Mouse (Mus musculus): ENCODE measurements at regions not wholly inside any gene's neighbourhood (a gene's known extent, or its start where the extent isn't known, plus 50 kb on each side); places are given as distances from the start of the nearest gene placed in this dataset.

DNA sequence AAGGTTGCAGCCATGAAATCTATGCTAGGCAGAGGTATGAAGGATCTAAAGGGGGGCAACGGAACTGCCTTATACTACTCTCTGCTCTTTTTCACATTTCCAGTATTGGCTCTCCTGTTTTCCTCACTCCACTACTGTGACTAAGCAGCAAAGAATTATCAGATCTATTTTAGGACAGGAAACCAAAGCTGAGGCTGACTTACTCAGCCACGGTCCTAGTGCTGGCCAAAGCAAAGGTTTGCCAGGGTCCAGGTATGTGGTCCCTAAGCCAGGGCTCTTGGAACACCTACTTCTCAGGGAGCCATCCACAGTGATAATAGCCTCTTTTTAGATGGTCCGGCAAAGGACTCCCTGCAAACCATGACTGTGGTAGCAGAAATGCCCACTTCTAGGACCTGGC lies 195.6 kb upstream of the Gm21798 start:
- DNase-seq (ENCODE audit: low read depth) = no peak
- no peak for TF ChIP-seq CTCF (IDR thresholded peaks at IDR 0.05; ENCODE audit: borderline replicate concordance, extremely low read depth, insufficient read depth, insufficient read length)
- no peak for TF ChIP-seq POLR2A (IDR thresholded peaks at IDR 0.05; ENCODE audit: borderline replicate concordance, extremely low read depth, insufficient read depth, insufficient read length, poor library complexity, severe bottlenecking)

DNA sequence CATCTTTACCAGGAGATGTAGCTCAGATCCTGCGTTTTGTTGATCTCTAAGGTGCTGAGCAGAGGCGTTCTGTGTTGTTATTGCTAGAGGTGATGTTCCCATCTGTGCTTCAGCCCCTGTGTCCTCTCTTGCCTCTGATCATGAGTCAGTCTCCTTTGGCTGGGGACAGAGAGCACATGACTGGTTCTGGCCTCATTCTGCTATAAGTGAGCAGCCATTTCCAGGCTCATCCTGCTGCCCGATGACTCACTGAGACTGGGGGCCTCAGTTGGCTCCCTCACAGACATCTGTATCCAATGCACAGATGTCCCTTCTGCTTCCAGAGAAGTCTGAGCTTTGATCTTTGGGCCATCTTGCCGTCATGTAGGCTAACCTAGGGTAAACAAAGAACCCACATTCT lies 194.9 kb upstream of the Gm21798 start:
- no peak for TF ChIP-seq POLR2A (IDR thresholded peaks at IDR 0.05; ENCODE audit: borderline replicate concordance, extremely low read depth, insufficient read depth, insufficient read length, poor library complexity, severe bottlenecking)
- no peak for TF ChIP-seq CTCF (IDR thresholded peaks at IDR 0.05; ENCODE audit: borderline replicate concordance, extremely low read depth, insufficient read depth, insufficient read length)
- no peak for DNase-seq (ENCODE audit: low read depth)

DNA sequence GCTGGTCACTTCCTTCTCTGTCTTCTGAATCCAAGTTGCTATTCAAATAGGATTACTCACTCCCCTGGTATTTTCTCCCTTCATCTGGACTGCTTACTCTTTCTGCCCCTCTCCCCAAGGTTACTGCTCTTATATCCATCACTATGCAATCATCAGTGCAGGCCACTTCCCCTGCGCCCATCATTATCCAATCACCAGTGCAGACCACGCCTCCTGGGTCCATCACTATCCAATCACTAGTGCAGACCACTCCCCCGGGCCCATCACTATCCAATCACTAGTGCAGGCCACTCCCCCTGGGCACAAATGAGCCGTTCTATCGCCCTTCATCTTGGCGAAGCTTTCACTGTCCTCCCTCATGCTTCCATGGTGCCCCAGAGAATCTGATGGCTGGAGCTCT lies 191.1 kb upstream of the Gm21798 start:
- TF ChIP-seq CTCF (IDR thresholded peaks at IDR 0.05; ENCODE audit: borderline replicate concordance, extremely low read depth, insufficient read depth, insufficient read length) (no peak), POLR2A (IDR thresholded peaks at IDR 0.05; ENCODE audit: borderline replicate concordance, extremely low read depth, insufficient read depth, insufficient read length, poor library complexity, severe bottlenecking) (no peak)
- DNase-seq (ENCODE audit: low read depth) = no peak

DNA sequence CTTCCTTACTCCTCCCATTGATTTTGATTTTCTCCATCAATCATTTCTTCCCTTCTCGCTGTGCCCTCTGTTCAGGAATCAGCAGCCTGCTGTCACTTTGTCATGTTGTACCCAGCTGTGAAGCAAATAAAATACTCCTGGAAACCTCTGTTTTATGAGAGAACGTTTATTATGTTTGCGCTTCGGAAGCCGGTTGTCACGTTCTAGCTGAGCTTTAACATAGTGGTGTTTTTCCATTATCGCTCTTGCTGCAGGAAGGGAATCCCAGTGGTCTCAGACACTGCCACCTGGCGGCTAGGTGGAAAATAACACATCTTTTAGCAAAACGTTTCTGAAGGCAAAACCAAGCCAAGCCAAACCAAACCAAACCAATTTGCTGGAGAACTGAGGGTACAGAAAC lies 190.2 kb upstream of the Gm21798 start:
- no peak for TF ChIP-seq POLR2A (IDR thresholded peaks at IDR 0.05; ENCODE audit: borderline replicate concordance, extremely low read depth, insufficient read depth, insufficient read length, poor library complexity, severe bottlenecking)
- peak; percentile 84 for TF ChIP-seq CTCF (IDR thresholded peaks at IDR 0.05; ENCODE audit: borderline replicate concordance, extremely low read depth, insufficient read depth, insufficient read length)
- DNase-seq (ENCODE audit: low read depth) = peak; percentile 89

All from brain, embryonic 14.5 days (tissue).